Comparison of ENCODE assay signal across 8 mouse cellular contexts in the genomic region with DNA sequence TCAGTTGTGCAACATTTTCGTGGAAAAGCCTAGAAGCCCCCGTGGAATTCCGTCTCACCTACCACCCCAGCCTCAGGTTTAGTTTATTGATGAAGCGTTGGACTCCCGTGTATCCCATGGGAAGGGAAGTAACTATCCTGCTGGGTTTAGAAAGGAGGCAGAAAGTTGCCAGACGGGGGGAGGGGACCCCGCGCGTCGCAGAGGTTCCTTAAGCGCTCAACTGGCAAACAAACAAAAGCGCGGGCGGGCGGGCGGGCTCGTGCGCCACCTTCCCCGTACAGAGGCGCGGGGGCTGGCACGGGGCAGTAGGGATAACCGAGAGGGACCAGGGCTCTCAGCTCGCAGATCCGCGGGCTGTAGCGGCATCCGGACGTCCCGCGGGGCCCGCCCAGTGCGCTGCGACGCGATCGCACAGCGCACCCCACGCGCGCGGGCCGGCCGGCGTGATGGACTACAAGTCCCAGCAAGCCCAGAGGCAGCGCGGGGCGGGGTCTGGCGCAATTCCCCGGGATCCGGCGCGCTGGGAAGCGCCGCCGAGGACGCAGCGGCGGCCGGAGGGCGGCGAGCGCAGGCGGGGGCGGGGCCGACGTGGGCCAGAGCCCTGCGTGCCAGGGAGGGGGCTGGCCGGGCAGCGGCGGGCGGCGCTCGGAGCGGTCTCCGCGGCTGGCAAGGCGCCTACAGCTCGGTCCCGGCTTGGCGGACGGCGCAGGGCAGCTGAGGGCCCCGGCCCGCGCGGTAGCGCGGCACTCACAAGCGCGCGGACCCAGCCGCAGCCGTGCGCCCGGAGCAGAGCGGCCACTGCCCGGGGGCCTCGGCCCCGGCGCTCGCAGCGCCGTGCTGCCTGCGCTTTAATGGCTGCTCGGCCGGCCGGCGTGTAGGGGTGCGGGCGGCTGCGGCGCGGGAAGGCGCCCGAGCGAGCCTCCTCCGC. TPM values are rescaled to one million over a fixed set of nuclear protein-coding genes. Genes with fewer than 3 reads are reported as not detected.
A peak's percentile ranks its signal among the peaks of the same experiment; 100 is the strongest.
DNase-seq lines count a peak whose midpoint lies in the region; ATAC-seq lines count a peak whose summit lies in the region.

A gene (plus strand): TSS at position 611 of the 928 bp plus-strand sequence.

- H3K4me3 ChIP-seq in embryonic facial prominence, embryonic 12.5 days = peak within 1 kb of the TSS; percentile 90
- H3K4me3 ChIP-seq in limb, embryonic 10.5 days = peak within 1 kb of the TSS; percentile 86
- peak within 1 kb of the TSS; percentile 92 for H3K4me3 ChIP-seq in midbrain, embryonic 12.5 days

- peaks cover 24% of the 10 kb centered on the region for H3K4me1 ChIP-seq in embryonic facial prominence, embryonic 12.5 days
- H3K4me1 ChIP-seq in limb, embryonic 10.5 days = peaks cover 33% of the 10 kb centered on the region
- peaks cover 18% of the 10 kb centered on the region for H3K4me1 ChIP-seq in midbrain, embryonic 12.5 days

- ATAC-seq in embryonic facial prominence, embryonic 12.5 days (ENCODE audit: insufficient number of reproducible peaks, insufficient read depth, low FRiP score, low TSS enrichment) = peak; percentile 90
- peak; percentile 96 for ATAC-seq in midbrain, embryonic 12.5 days (ENCODE audit: low FRiP score, low read depth)
- ATAC-seq in inflammation-experienced regulatory T-cells, adult 6 months = no peak

- peak within 1 kb of the TSS; percentile 88 for H3K9ac ChIP-seq in embryonic facial prominence, embryonic 12.5 days
- H3K9ac ChIP-seq in midbrain, embryonic 12.5 days (replicated peaks) = peak within 1 kb of the TSS; percentile 92

- H3K27ac ChIP-seq in embryonic facial prominence, embryonic 12.5 days = peak within 1 kb of the TSS; percentile 89
- peak within 1 kb of the TSS; percentile 97 for H3K27ac ChIP-seq in limb, embryonic 10.5 days
- H3K27ac ChIP-seq in midbrain, embryonic 12.5 days (replicated peaks) = peak within 1 kb of the TSS; percentile 93

- under 1% methylated on average over 87 of the region's 118 CpGs for WGBS in embryonic facial prominence, embryonic 12.5 days
- WGBS in limb, embryonic 10.5 days = 2% methylated on average over 116 of the region's 118 CpGs
- WGBS in midbrain, embryonic 12.5 days = under 1% methylated on average over 114 of the region's 118 CpGs

- no peaks in the 10 kb centered on the region for H3K27me3 ChIP-seq in embryonic facial prominence, embryonic 12.5 days
- H3K27me3 ChIP-seq in limb, embryonic 10.5 days (ENCODE audit: low read depth, poor library complexity, severe bottlenecking) = no peaks in the 10 kb centered on the region
- peaks cover 7% of the 10 kb centered on the region; the same call in 1 of the 2 replicates for H3K27me3 ChIP-seq in midbrain, embryonic 12.5 days

- DNase-seq in adrenal gland, postnatal 36 days = peak; percentile 98 to 99
- peak; percentile 99 for DNase-seq in heart, adult 11 months
- peak; percentile 96 for DNase-seq in kidney, adult 18-20 months
- peak; percentile 94 for DNase-seq in limb, embryonic 10.5 days (ENCODE audit: low spot score)
- peak; percentile 65 for DNase-seq in spleen, adult 12 weeks (ENCODE audit: low spot score)

- H3K9me3 ChIP-seq in embryonic facial prominence, embryonic 12.5 days = 0 out of 2 replicates have a peak, but pooled peaks cover 6% of the 10 kb centered on the region
- H3K9me3 ChIP-seq in limb, embryonic 10.5 days (replicated peaks) = 0 out of 2 replicates have a peak, but pooled peaks cover 4% of the 10 kb centered on the region
- peaks cover 10% of the 10 kb centered on the region for H3K9me3 ChIP-seq in midbrain, embryonic 12.5 days

- H3K4me2 ChIP-seq in embryonic facial prominence, embryonic 12.5 days (replicated peaks) = peak within 1 kb of the TSS; percentile 89
- peak within 1 kb of the TSS; percentile 93 for H3K4me2 ChIP-seq in midbrain, embryonic 12.5 days (replicated peaks)

- H3K36me3 ChIP-seq in embryonic facial prominence, embryonic 12.5 days = no peaks in the 10 kb centered on the region
- H3K36me3 ChIP-seq in limb, embryonic 10.5 days = peaks cover 18% of the 10 kb centered on the region
- peaks cover 8% of the 10 kb centered on the region; the same call in 1 of the 2 replicates for H3K36me3 ChIP-seq in midbrain, embryonic 12.5 days

RNA-seq across cellular contexts. Expression of the gene that starts here (rescaled TPM):
- 10 to 100 TPM; 49.2 to 71.7 TPM for total RNA-seq in adrenal gland, postnatal 36 days (2021)
- 22.7 and 24.6 TPM in 2 replicates for polyA plus RNA-seq in embryonic facial prominence, embryonic 12.5 days (2016; fragmentation: Nextera tagmentation; extraction: Ambion mirVana)
- 12.2 and 14.0 TPM in 2 replicates for polyA plus RNA-seq in limb, embryonic 10.5 days (2016; fragmentation: Nextera tagmentation; extraction: Ambion mirVana)
- 61.9 and 91.4 TPM in 2 replicates for polyA plus RNA-seq in midbrain, embryonic 12.5 days (2016; fragmentation: Nextera tagmentation; extraction: Ambion mirVana)
- under 1 TPM in 2 of 3 experiments, not detected in 1; 0.08 to 0.28 TPM for polyA plus RNA-seq in inflammation-experienced regulatory T-cells, adult 6 months (2017; shearing (Covaris generic))

Comparison
In these comparisons a context has a peak if more than half of its experiments do, and no peak if none do; other contexts are left out.
1. RNA of the gene that starts here (polyA plus RNA-seq): 61.9 to 91.4 TPM in midbrain, embryonic 12.5 days, 22.7 to 24.6 TPM in embryonic facial prominence, embryonic 12.5 days and 12.2 to 14.0 TPM in limb, embryonic 10.5 days; 0.08 to 0.28 TPM in inflammation-experienced regulatory T-cells, adult 6 months; every median in the first group is over 10 times any median in the second.
2. Peak in every context shown above with its lines, with median percentiles within 50 percentile points of each other: DNase-seq, H3K27ac ChIP-seq and H3K4me3 ChIP-seq.